Mouse (Mus musculus) hindbrain, postnatal 0 days (tissue): Measurements from ENCODE around the gene Ccdc159. TPM values are rescaled to one million over a fixed set of nuclear protein-coding genes. Genes with fewer than 3 reads are reported as not detected.
A peak's percentile ranks its signal among the peaks of the same experiment; 100 is the strongest.

Experiments used
- ATAC-seq: fragments of 200-750 bp; cut with Nextera tagmentation; 2 replicates; pipeline ENCODE4 v1.8.0; 2017; ENCODE audit warnings: mild to moderate bottlenecking, moderate TSS enrichment, moderate library complexity
- DNase-seq: peaks from one replicate; pipeline ENCODE4 v3.0.0-alpha.2; 2015; ENCODE audit warnings: low spot score
- H3K27ac ChIP-seq: fragments of 300-500 bp; sonication (generic); 2 replicates; pipeline ENCODE4 v1.5.1; 2014; ENCODE audit warnings: mild to moderate bottlenecking
- H3K27me3 ChIP-seq: fragments of 300-500 bp; sonication (generic); 2 replicates; pipeline ENCODE4 v1.6.1; 2014; ENCODE audit warnings: low read length, mixed read lengths; ENCODE audit not compliant: insufficient read depth
- H3K36me3 ChIP-seq: fragments of 300-500 bp; sonication (generic); 2 replicates; pipeline ENCODE4 v1.6.1; 2014; ENCODE audit warnings: low read length, mixed read lengths; ENCODE audit not compliant: insufficient read depth
- H3K4me1 ChIP-seq: fragments of 300-500 bp; sonication (generic); 2 replicates; pipeline ENCODE4 v1.6.1; 2014; ENCODE audit warnings: antibody characterized with exemption, low read length, mixed read lengths; ENCODE audit not compliant: insufficient read depth
- H3K4me2 ChIP-seq: fragments of 300-500 bp; sonication (generic); 2 replicates; pipeline ENCODE4 v1.6.1; 2014; ENCODE audit warnings: low read depth, mild to moderate bottlenecking, low read length, moderate library complexity, mixed read lengths
- H3K4me3 ChIP-seq: fragments of 300-500 bp; sonication (generic); 2 replicates; pipeline ENCODE4 v1.5.1; 2014; ENCODE audit warnings: low read length
- H3K9ac ChIP-seq: fragments of 300-500 bp; sonication (generic); replicated peaks from 2 replicates; pipeline ENCODE4 v1.6.1; 2014; ENCODE audit warnings: mild to moderate bottlenecking, low read length, moderate library complexity, mixed read lengths
- H3K9me3 ChIP-seq: fragments of 300-500 bp; sonication (generic); 2 replicates; pipeline ENCODE4 v1.6.1; 2016; ENCODE audit warnings: low read length, mixed read lengths
- CTCF ChIP-seq: IDR thresholded peaks from 2 replicates; pipeline ENCODE4 v1.5.1; 2016; ENCODE audit warnings: antibody characterized with exemption, control low read depth, low read depth
- WGBS: fragments of 180-500 bp; shearing (Covaris S2); extraction: QIAGEN DNeasy Blood & Tissue Kit; methylation state at CpG from one replicate; pipeline ENCODE4 v1.1.7; 2014; 5-methylcytosine and 5-hydroxymethylcytosine counted together
- polyA plus RNA-seq: library from polyadenylated mRNA; unstranded; fragments of >200 nt; fragmentation: Nextera tagmentation; extraction: Ambion mirVana; gene quantifications from 2 replicates; pipeline ENCODE4 v1.2.1, GENCODE M21; 2015
- total RNA-seq: library from RNA; depleted of rRNA; stranded (reverse); fragments of >200 nt; gene quantifications from 2 replicates; pipeline ENCODE4 v1.2.3, GENCODE M21; 2014

The Ccdc159 gene
- total and polyA plus RNA-seq, 2 experiments from 2014 or later: 4.0 to 6.0 TPM

DNA sequence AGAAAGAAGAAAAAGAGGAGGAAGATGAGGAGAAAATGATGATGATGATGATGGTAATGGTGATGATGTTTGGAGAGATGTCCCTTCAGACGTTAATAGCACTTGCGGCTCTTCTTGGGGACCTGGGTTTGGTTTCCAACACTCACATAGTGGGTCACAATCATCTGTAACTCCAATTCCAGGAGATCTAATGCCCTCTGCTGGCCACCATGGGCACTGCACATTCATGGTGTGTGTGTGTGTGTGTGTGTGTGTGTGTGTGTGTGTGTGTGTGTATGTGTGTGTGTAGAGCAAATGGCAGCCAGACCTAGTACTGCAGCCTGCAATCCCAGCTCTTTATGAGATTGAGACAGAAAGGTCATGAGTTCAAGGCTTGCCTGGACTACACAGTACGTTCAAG, 24.7 kb downstream of the Ccdc159 start:
- TF ChIP-seq CTCF: peak; percentile 62
- WGBS: 90% methylated on average over 3 of the region's 3 CpGs
- no peak overlapping the region for H3K4me2 ChIP-seq
- ATAC-seq: no peak
- H3K4me3 ChIP-seq: no peak overlapping the region
- H3K27ac ChIP-seq: no peak overlapping the region
- peaks cover 12% of the 10 kb centered on the region; the same call in 1 of the 2 replicates for H3K36me3 ChIP-seq
- no peak for DNase-seq
- H3K9ac ChIP-seq: no peak overlapping the region
- no peaks in the 10 kb centered on the region for H3K9me3 ChIP-seq
- H3K4me1 ChIP-seq: peaks cover 8% of the 10 kb centered on the region; the same call in 1 of the 2 replicates
- H3K27me3 ChIP-seq: no peaks in the 10 kb centered on the region

GRCm38 (mm10) chr9:21953600-21953999, 26.3 kb downstream of the Ccdc159 start:
- no peaks in the 10 kb centered on the region for H3K27me3 ChIP-seq
- DNase-seq (peak; percentile 82), ATAC-seq (no peak)
- H3K4me3 ChIP-seq: no peak overlapping the region
- H3K4me2 ChIP-seq: no peak overlapping the region
- peaks cover 8% of the 10 kb centered on the region; the same call in 1 of the 2 replicates for H3K4me1 ChIP-seq
- no peak overlapping the region for H3K9ac ChIP-seq
- H3K36me3 ChIP-seq: no peaks in the 10 kb centered on the region
- WGBS: 8% methylated on average over 3 of the region's 3 CpGs
- H3K9me3 ChIP-seq: no peaks in the 10 kb centered on the region
- TF ChIP-seq CTCF: no peak
- H3K27ac ChIP-seq: peak overlapping the region; percentile 3; the same call in 1 of the 2 replicates

GRCm38 (mm10) chr9:21954635-21955034, 27.4 kb downstream of the Ccdc159 start:
- H3K27me3 ChIP-seq: peaks cover 4% of the 10 kb centered on the region; the same call in 1 of the 2 replicates
- DNase-seq (no peak), ATAC-seq (no peak)
- H3K27ac ChIP-seq: no peak overlapping the region
- H3K4me1 ChIP-seq: peaks cover 8% of the 10 kb centered on the region; the same call in 1 of the 2 replicates
- no peak overlapping the region for H3K9ac ChIP-seq
- H3K4me2 ChIP-seq: peak overlapping the region; percentile 64; the same call in 1 of the 2 replicates
- H3K4me3 ChIP-seq: no peak overlapping the region
- whole genome bisulfite sequencing: 73% methylated on average over 3 of the region's 3 CpGs
- H3K36me3 ChIP-seq: no peaks in the 10 kb centered on the region
- no peak for TF ChIP-seq CTCF
- H3K9me3 ChIP-seq: no peaks in the 10 kb centered on the region

- DNase-seq (no peak), ATAC-seq (peak; percentile 60)
- Histone ChIP-seq H3K36me3 (no peaks in the 10 kb centered on the region), H3K9me3 (no peaks in the 10 kb centered on the region), H3K4me2 (peak overlapping the region; percentile 64), H3K4me1 (peaks cover 8% of the 10 kb centered on the region; the same call in 1 of the 2 replicates), H3K9ac (peak overlapping the region; percentile 76), H3K27me3 (peaks cover 7% of the 10 kb centered on the region; the same call in 1 of the 2 replicates), H3K27ac (peak overlapping the region; percentile 97), H3K4me3 (peak overlapping the region; percentile 62)
- 2% methylated on average over 18 of the region's 18 CpGs for WGBS
- peak; percentile 57 for TF ChIP-seq CTCF
Measured at GRCm38 (mm10) chr9:21955225-21955569, 27.9 kb downstream of the Ccdc159 start.

DNA sequence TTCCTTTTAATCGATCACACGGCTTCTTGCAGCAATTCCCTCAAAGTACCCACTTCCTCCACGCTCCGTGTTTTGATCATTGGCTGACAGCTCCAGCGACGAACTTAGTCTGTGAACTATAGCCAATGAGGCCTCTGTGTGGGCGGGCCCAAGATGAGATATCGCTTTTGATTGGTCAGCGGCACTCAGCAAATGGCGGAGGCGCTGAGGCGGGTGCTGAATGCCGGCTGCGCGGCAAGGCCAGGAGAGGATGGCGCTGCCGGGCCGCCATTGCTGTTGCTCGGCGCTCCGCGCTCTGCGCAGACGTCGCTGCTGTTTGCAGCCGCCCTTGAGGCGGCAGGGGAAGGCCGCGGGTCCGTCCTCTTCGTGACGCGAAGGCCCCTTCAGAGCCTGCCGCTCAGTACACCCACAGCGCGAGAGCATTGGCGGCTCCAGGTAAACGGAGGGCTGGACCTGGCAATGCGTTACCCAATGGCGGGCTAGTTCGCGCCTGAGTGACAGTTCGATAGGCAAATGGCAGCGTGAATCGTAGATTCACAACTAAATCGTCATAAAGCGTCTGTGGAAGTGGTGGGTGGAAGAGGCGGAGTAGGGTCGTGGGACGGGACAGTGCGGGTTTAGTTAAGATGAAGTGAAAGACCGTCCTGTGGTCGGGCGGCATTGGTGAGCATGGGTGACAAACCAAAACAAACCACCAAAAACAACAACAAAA, 28.5 kb downstream of the Ccdc159 start, which contains the start of gene Swsap1:
Swsap1 (plus strand) TSS at position 186 of the 712 bp plus-strand sequence.
- WGBS: under 1% methylated on average over 54 of the region's 54 CpGs
- TF ChIP-seq CTCF: no peak
- Histone ChIP-seq H3K9ac (peak within 1 kb of the TSS; percentile 76), H3K36me3 (no peaks in the 10 kb centered on the region), H3K4me3 (peak within 1 kb of the TSS; percentile 62), H3K4me1 (peaks cover 8% of the 10 kb centered on the region; the same call in 1 of the 2 replicates), H3K27ac (peak within 1 kb of the TSS; percentile 97), H3K4me2 (peak within 1 kb of the TSS; percentile 64), H3K27me3 (peaks cover 8% of the 10 kb centered on the region), H3K9me3 (no peaks in the 10 kb centered on the region)
- DNase-seq (peak; percentile 98), ATAC-seq (peak; percentile 97)

DNA sequence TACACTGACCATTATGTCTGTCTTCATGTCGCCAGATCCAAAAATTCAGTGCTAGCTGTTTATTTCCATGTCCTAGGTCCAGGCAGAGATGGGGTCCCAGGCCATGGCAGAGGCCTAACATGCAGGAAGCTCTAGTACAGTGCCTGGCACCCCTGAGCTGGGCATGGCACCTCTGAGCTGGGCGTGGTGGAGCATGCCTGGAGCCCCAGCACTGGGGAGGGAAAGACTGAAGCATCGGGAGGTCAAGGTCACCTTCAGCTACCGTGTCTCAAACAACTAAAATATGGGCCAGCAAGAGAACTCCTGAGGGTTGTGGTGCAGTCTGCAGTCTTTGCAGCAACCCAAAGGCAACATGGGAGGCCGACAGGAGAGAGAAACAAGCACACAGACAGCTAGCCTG, 31.1 kb downstream of the Ccdc159 start:
- 82% methylated on average over 5 of the region's 5 CpGs for WGBS
- H3K4me2 ChIP-seq: no peak overlapping the region
- H3K27ac ChIP-seq: no peak overlapping the region
- H3K36me3 ChIP-seq: no peaks in the 10 kb centered on the region
- no peak for DNase-seq
- peaks cover 33% of the 10 kb centered on the region for H3K27me3 ChIP-seq
- no peaks in the 10 kb centered on the region for H3K9me3 ChIP-seq
- ATAC-seq: no peak
- TF ChIP-seq CTCF: no peak
- no peak overlapping the region for H3K9ac ChIP-seq
- no peak overlapping the region for H3K4me3 ChIP-seq
- H3K4me1 ChIP-seq: peaks cover 18% of the 10 kb centered on the region

DNA sequence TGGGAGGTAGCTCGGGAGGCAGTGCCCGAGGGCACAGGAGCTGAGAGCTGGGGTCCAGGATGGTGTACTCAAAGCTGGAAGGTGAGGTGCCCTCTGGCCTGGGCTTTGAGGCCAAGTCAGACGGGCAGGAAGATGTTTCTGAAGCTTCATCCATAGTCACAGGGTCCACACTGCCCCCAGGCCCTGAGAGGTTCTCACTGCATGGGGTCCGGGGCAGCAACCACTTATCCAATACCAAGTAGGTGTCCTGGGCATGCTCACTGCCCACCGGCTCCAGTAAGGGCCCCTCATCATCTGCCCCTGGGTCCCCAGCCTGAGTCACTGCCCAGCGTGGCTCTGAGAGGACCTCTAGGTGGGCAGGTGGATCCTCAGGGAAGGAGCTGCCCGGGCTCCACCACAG, 32.0 kb downstream of the Ccdc159 start:
- WGBS: 90% methylated on average over 7 of the region's 7 CpGs
- Histone ChIP-seq H3K9ac (no peak overlapping the region), H3K36me3 (no peaks in the 10 kb centered on the region), H3K4me2 (no peak overlapping the region), H3K27me3 (peaks cover 33% of the 10 kb centered on the region), H3K27ac (no peak overlapping the region), H3K9me3 (no peaks in the 10 kb centered on the region), H3K4me1 (peaks cover 17% of the 10 kb centered on the region), H3K4me3 (no peak overlapping the region)
- no peak for DNase-seq
- TF ChIP-seq CTCF: no peak
- ATAC-seq: no peak
